Mouse (Mus musculus) embryo, embryonic 11.5 days (tissue): ENCODE results near the gene Selenow.
A peak's percentile ranks its signal among the peaks of the same experiment; 100 is the strongest.
"Not testable (repeated sequence)": the region's sequence is repeated elsewhere in the genome, so short reads cannot be mapped to it uniquely, and the experiment has no call there.

Source experiments
- DNase-seq: peaks from one replicate; pipeline ENCODE4 v3.0.0-alpha.2; 2012; ENCODE audit warnings: low read depth, low spot score

The Selenow gene

DNA sequence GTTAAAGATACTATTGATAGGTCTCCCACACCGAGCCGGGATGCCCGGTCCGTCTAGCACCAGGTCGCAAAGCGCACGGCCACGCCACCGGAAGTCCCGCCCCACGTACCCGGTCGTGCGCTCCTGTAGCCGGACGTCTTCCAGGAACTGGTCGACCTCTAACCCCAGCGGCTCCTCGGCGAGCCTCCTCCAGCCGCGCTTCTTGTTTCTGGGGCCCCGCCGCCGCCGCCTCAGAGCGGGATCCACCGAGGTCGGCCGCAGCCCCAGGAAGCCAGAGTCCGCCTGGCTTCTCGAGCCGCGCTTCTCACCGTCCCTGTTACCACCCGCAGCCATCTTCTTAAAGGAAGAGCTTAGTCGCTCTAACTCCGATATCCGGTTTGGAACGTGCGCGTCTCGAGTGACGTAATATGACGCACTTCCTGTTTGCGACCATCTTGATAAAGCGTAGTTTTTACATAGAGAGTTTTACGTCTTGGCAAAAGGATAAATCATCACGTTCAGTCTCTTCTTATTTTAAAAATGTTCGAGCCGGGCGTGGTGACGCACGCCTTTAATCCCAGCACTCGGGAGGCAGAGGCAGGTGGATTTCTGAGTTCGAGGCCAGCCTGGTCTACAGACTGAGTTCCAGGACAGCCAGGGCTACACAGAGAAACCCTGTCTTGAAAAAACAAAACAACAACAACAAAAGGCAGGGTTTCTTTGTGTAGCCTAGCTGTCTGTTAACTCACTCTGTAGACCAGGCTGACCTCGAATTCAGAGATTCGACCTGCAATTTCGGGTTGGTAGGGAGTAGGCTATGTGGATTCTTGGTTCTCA lies 23.7 kb upstream of the Selenow start, which contains the start of gene Nop53:
Gene Nop53 (minus strand): TSS at position 354 of the 816 bp plus-strand sequence.
- peak; percentile 97 for DNase-seq

DNA sequence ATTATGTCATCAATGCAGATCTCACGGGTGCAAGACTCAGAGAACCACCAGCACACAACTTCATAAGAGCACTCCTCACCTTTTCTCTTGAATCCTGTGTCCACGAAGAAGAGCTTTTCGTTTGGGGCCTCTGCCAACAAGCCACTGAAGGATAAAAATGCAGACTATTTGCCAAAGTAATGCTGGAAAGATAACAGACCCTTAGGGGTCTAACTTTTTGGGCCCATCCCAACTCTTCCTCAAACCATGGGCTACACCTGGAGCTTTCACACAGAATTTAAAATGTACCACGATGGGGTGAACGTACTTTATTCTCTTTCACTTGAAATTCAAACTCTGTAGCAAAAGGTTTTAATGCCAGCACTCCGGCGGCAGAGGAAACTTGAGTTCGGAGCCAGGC lies 23.0 kb upstream of the Selenow start:
- no peak for DNase-seq

- DNase-seq, result no peak
Observed at GRCm38 (mm10) chr7:15944311-15944710, 22.1 kb upstream of the Selenow start.

- no peak for DNase-seq
Observed at GRCm38 (mm10) chr7:15938621-15939020, 16.4 kb upstream of the Selenow start.

DNA sequence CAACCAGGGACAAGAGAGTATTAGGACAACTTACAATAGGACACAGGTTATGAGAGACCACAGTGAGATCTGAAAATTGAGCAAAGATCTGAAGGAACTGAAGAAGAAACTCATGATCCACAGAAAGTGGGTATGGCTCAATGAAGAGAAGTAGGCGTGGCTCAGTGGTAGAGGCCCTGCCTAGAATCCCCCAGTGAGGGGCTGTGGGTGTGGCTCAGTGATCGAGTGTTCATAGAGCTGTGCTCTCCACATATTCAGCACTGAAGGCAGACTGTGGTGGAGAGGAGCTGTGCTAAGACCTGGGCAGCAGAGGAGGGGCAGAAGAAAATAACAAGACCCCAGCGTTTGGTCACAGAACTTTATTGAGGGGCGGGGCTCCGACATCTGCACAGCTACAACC lies 15.3 kb upstream of the Selenow start:
- DNase-seq, result no peak

DNA sequence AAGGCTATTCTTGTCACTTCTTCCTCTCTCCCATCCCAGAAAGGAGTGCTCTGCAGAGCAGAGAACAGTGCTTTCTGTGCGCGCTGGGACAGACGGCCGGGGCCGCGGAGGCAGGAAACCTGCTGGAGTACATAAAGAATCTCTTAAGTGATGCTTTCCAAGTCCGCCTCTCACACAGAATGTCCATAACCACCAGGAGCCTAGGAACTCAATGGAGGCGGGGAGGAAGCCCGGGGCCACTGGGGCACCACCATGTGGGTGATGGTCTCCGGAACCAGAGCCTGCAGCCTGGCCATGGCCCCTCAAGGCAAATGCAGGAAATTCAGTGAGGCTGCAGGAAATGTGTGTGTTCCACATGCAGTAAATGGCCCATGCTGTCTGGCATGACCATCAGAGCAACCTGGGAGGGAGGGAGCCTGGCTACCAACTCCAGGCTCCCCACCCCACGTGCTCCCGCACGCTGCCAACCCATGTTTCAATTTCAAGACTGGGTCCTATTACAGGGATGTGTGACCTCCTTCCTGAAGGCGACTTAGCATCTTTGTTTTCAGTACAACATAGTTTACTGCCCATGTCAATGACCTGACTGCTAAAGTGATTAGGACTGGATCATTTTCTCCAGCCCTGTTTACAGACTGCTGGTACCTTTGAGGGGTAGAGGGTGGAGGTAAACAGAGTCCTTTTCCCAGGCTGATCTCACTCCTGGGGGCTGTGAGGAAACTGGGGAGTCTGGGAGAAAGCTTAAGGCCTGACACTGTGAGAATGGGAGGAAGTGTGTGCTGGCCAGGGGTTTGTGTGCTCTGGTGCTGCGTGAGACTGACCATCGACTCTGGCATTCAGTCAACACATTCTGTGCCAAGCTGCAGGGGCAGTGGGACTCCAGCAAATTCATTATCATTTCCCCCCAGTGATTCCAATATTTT lies 11.5 kb upstream of the Selenow start:
- DNase-seq, result no peak

DNA sequence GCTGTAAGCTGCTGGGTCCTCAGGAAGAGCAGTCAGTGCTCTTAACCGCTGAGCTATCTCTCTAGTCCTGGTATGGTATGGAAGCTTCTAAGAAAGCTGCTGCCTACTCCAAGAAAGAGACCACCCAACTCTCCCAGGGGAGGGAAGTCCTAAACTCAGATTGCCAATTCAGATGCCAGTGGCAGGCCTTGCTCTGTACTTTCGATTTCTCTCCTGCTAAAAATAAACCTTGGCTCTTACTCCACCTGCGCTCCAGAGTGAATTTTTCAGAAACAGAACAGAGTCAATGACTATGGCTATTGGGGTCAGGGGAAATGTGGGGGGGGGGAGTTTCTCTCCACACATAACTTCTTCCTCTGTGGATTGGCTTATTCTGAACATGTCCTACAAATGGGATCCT lies 9.4 kb upstream of the Selenow start:
- DNase-seq, result no peak

DNA sequence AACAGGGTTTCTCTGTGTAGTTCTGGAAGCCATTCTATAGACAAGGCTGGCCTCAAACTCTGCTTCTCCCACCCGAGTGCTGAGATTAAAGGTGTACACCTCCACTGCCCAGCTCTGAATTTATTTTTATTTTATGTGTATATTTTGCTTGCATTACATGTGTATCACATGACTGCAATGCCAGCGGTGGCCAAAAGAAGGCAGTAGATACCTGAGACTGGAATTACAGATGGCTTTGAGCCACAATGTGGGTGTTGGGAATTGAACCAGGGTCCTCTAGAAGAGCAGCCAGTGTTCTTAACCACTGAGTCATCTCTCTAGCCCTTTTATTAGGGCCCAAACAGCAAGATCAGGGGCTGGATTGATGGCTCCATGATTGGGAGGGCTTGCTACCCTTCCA lies 8.3 kb upstream of the Selenow start:
- no peak for DNase-seq

DNA sequence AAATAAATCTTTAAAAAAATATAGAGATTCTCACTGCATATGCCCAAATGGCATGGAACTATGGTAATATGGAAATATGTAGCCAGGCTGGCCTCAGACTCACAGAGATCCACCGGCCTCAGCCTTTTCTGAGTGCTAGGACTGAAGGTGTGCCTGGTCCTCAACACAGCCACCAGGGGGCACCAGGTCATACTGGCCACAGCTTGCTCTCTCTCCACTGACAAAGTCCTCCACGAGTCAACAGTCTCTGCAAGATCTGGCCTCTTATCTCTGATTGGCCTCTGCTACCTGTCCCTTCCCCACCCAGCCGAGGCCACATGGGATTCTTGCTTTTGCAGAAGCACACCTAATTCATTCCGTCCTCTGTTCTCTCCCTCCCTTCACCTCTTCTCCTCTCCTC lies 7.7 kb upstream of the Selenow start:
- no peak for DNase-seq

- DNase-seq, result peak; percentile 46
Observed at GRCm38 (mm10) chr7:15921796-15922195, 406 bp downstream of the Selenow start.

- no peak for DNase-seq
Observed at GRCm38 (mm10) chr7:15920645-15921190, 1.5 kb downstream of the Selenow start.

DNA sequence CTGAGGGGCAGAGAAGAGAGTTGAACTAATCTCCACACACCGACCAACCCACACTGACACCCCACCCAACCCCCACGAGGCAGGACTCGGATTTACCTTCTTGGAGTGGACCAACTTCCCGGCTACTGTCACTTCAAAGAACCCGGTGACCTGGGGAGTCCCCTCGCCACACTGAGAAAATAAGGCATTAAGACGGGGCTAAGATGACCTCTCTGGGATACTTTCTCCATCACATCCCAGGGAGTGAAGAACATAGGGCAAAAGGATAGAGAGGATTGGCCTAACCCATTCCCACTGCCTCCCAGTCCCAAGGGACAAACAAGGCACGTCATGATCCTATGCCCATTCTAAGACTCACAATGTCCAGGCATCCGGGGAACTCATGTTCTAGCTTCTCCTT lies 2.3 kb downstream of the Selenow start:
- no peak for DNase-seq

DNA sequence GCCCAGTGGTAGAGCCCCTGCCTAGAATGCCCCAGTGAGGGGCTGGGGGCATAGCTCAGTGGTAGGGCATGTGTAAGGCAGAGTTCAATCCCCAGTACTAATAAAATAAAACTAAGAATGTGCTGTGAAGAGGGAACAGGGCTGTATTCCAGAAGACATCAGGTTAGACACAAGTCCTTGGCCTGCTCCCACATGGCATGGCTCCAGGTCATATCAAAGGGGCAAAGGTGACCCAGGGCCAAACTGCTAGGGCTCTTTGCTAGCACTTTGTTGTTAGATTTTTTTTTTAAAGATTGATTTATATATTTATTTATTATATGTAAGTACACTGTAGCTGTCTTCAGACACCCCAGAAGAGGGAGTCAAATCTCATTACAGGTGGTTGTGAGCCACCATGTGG lies 3.8 kb downstream of the Selenow start:
- DNase-seq, result no peak

DNA sequence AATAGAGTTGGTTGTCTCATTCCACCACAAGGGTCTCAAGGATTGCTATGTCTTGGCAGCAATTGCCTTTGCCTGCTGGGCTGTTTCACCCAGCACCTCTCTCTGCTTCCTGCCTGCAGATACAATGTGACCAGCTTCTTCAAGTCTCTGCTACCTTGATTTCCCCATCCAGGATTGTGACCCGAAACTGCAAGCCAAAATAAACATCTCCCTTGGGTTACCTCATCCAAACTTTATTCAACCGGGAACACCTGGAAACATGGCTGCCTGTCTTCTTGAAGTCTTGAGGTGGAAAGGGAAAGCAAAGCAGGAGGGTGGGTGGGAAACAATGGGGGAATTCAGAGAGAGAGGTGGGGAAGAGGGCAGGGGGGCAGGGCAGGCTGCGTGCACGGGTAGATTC lies 5.2 kb downstream of the Selenow start:
- no peak for DNase-seq

- DNase-seq, result no peak
Observed at GRCm38 (mm10) chr7:15916134-15916723, 6.0 kb downstream of the Selenow start.

GRCm38 (mm10) chr7:15915695-15916094 lies 6.5 kb downstream of the Selenow start:
- not testable (repeated sequence) for DNase-seq

- no peak for DNase-seq
Observed at GRCm38 (mm10) chr7:15914751-15915150, 7.5 kb downstream of the Selenow start.

- peak; percentile 24 for DNase-seq
Observed at GRCm38 (mm10) chr7:15914252-15914651, 8.0 kb downstream of the Selenow start.

DNA sequence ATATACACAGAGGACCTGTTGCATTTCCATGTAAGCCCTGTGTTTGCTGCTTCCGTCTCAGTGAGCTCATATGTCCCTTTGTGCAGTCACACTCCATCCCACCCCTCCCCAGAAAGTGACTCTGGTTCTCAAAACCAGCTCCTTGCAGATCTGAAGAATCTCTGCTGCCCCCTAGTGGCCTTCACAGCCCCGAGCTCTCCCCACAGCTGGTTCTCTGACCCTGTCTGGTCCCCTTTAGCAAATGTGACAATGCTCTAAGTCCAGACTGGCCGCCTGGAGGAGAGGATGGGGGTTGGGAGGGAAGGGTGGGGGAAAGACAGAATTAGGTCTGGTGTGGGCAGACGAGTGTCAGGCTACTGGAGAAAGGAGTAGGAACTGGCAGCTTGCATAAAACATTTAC lies 10.0 kb downstream of the Selenow start:
- DNase-seq, result peak; percentile 77

- DNase-seq, result no peak
Observed at GRCm38 (mm10) chr7:15910521-15910920, 11.7 kb downstream of the Selenow start.

GRCm38 (mm10) chr7:15907971-15908590 lies 14.1 kb downstream of the Selenow start:
- DNase-seq, result no peak
